Mouse (Mus musculus) E14TG2a.4 (cell line): ENCODE results near the gene Selenoi.
A peak's percentile ranks its signal among the peaks of the same experiment; 100 is the strongest.

Experiments
- H3K27me3 ChIP-seq: 2 replicates; pipeline ENCODE4 v1.6.1; 2014; ENCODE audit warnings: low read length, control low read depth; ENCODE audit not compliant: insufficient read depth
- H3K36me3 ChIP-seq: 2 replicates; pipeline ENCODE4 v1.6.1; 2014; ENCODE audit warnings: low read length, control low read depth; ENCODE audit not compliant: insufficient read depth
- H3K4me1 ChIP-seq: replicated peaks from 2 replicates; pipeline ENCODE4 v1.6.1; 2014; ENCODE audit warnings: low read depth, low read length, control low read depth
- H3K4me3 ChIP-seq: replicated peaks from 2 replicates; pipeline ENCODE4 v1.5.1; 2014; ENCODE audit warnings: mild to moderate bottlenecking, low read length
- H3K9me3 ChIP-seq: 2 replicates; pipeline ENCODE4 v1.6.1; 2014; ENCODE audit warnings: low read length, control low read depth
- CTCF ChIP-seq: conservative IDR thresholded peaks from 2 replicates; pipeline ENCODE4 v1.5.1; 2014; ENCODE audit warnings: low read length
- NANOG ChIP-seq: IDR thresholded peaks from 2 replicates; pipeline ENCODE4 v1.6.1; 2014; ENCODE audit warnings: borderline replicate concordance, low read length, mixed read lengths
- POU5F1 ChIP-seq: IDR thresholded peaks from 2 replicates; pipeline ENCODE4 v1.6.1; 2014; ENCODE audit warnings: low read length, borderline replicate concordance

Selenoi gene

DNA sequence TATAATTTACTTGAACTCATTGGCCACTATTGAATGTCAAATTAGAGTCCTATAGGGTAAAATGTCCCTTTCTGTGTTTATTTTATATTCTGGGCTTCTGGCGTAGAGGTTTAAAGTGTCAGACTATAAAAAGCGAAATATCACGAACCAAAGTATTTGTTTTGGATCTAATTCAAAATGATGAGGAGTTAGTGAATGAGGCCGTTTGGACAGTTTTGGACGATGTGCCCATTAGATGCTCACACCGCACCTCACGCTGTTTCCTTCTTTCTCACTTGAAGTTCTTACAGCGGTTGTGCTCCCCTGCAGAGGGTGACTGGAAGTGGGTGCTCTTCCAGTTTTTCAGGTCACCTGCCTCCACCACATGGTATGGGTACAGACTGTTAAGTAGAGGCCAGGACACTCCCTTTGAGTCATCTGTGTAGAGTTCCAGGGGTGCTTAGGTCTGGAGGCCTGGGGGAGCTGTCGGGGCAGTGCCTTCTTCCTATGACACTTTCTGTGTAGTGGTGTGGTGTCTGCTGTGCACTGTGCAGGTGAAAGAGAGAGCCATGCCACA is 13.6 kb downstream of the Selenoi start:
- no peak for TF ChIP-seq CTCF
- no peak for TF ChIP-seq POU5F1
- no peak for TF ChIP-seq NANOG
- Histone ChIP-seq H3K4me1 (no peaks in the 10 kb centered on the region), H3K4me3 (no peak overlapping the region), H3K27me3 (no peaks in the 10 kb centered on the region), H3K9me3 (no peaks in the 10 kb centered on the region), H3K36me3 (no peaks in the 10 kb centered on the region)

DNA sequence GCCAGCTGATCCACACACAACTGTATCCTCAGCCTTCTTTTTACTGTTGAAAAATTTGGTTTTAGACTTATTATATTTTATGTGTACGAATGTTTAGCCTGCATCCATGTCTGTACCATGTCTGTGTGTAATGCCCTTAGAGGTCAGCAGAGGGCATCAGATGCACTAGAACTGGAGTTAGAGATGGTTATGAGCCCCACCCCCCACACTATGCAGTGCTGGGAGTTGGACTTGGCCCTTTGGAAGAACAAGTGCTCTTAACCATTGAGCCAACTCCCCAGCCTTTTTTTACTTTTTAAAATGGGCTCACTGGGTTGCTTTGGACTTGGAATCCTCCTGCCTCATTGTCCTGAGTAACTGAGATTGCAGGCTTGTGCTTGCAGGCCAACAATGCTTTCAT is 15.3 kb downstream of the Selenoi start:
- H3K36me3 ChIP-seq, result peaks cover 3% of the 10 kb centered on the region; the same call in 1 of the 2 replicates
- H3K27me3 ChIP-seq, result no peaks in the 10 kb centered on the region
- H3K9me3 ChIP-seq, result no peaks in the 10 kb centered on the region
- H3K4me1 ChIP-seq, result no peaks in the 10 kb centered on the region
- H3K4me3 ChIP-seq, result no peak overlapping the region
- TF ChIP-seq NANOG (no peak), CTCF (peak; percentile 62), POU5F1 (no peak)

DNA sequence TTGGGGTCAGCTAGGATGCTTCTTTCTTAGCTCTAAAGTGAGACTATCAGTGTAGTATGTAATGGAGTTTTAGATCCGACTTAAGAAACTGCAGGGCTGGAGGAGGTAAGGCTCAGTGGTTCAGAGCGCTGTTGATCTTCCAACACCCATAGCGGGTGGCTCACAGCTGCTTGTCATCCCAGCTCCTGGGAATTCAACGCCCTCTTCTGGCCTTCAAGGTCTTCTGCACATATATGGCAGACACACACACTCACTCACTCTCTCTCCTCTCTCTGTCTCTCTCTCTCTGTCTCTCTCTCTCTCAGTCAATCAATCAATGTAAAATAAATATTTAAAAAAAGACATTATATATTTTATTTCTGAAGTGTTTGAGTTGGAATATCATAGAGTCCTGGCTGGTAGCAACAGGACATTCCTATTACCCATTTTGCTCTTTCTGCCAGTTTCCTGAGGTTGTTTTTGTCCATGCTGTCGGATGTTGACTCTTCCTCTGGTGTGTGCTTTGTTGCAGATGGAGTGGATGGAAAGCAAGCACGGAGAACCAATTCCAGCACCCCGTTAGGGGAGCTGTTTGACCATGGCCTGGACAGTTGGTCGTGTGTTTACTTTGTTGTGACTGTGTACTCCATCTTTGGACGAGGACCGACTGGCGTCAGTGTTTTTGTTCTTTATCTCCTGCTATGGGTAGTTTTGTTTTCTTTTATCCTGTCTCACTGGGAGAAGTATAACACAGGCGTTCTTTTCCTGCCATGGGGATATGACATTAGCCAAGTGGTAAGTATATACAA is 23.4 kb downstream of the Selenoi start:
- no peak overlapping the region for H3K4me3 ChIP-seq
- no peaks in the 10 kb centered on the region for H3K4me1 ChIP-seq
- TF ChIP-seq CTCF, result no peak
- no peak for TF ChIP-seq NANOG
- no peak for TF ChIP-seq POU5F1
- no peaks in the 10 kb centered on the region for H3K27me3 ChIP-seq
- peaks cover 15% of the 10 kb centered on the region; the same call in 1 of the 2 replicates for H3K36me3 ChIP-seq
- H3K9me3 ChIP-seq, result no peaks in the 10 kb centered on the region

DNA sequence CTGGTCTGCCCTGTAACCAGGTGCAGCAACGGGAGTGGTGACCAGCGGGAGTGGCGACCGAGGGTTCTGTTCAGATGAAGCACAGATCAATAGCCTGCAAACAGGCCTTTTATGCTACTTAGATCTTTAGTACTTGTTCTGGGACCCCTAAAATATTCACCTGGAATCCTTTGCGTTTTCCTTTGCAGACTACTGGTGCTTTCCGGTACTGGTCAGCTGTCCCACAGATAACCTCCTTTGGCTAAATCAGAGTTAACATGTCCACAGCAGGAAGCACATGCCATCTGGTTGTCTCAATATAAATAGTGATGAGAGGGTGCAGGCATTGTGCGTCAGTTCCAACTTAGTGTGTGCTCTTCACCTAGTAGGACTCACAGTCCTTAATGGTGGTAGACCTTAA is 26.4 kb downstream of the Selenoi start:
- no peaks in the 10 kb centered on the region for H3K27me3 ChIP-seq
- TF ChIP-seq CTCF, result no peak
- TF ChIP-seq POU5F1, result no peak
- TF ChIP-seq NANOG, result no peak
- H3K9me3 ChIP-seq, result no peaks in the 10 kb centered on the region
- peaks cover 12% of the 10 kb centered on the region; the same call in 1 of the 2 replicates for H3K36me3 ChIP-seq
- no peak overlapping the region for H3K4me3 ChIP-seq
- no peaks in the 10 kb centered on the region for H3K4me1 ChIP-seq

DNA sequence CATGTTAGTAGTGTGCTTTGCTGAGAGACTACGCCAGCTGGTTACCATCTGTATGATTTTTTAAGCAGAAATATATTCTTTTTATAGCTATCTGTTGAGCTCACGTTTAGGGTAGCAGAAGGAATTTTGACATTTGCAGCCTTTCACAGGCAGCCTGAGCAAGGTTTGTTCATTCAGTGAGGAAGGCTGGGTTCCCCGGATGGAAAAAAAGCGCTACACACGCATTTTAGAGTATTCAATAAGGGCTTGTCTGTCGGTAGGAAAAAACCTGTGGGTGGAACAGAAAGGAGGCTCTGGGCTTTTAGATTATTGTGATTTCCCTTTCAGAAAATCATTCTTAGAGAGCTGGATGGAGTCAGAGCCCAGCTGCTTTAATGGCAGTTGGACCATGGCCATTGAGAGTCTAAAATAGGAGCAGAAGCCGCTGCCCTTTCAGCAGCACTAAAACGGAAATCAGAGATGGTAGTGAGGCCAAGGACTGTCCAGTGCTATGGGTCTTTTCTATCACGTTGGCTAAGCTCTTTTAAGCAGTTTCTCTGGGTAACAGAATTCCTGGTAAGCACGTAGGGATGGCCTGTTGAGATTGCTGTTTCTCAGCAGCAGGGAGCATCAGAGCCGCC is 38.3 kb downstream of the Selenoi start:
- peaks cover 16% of the 10 kb centered on the region; the same call in 1 of the 2 replicates for H3K36me3 ChIP-seq
- H3K27me3 ChIP-seq, result no peaks in the 10 kb centered on the region
- peaks cover 5% of the 10 kb centered on the region; the same call in 1 of the 2 replicates for H3K4me1 ChIP-seq
- TF ChIP-seq NANOG, result no peak
- TF ChIP-seq POU5F1, result no peak
- TF ChIP-seq CTCF, result no peak
- no peak overlapping the region for H3K4me3 ChIP-seq
- no peaks in the 10 kb centered on the region for H3K9me3 ChIP-seq

DNA sequence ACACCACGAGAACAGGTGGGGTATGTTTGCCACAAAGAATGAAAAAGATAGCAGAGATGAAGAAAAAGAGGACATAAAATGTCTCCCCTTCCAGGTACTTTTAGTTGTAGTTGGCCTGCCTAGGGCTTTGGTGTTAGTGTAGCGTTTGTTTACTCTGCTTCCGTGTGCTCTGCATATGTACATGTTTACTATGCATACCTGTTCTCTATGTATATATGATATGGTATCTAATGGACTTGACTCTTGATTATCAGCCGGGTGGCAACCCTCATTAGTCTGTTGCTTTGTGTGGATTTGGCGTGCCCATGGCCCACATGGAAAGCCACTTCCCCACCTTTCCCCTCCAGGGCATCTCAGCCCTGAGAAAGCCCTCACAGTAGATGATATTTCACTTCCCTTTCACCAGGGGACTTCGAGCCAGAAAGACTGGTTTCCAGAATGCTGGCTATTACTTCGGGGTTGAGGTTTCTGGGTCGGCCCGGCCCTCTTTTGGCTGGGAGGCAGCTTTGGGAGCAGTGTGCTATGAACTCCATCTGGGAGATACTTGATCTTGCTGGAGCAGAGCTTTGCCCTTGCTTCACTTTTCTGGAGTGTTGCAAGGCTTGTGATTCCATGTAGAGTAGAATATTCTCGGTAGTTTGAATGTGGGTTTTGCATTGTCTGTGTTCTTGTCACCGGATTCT is 39.4 kb downstream of the Selenoi start:
- TF ChIP-seq POU5F1 (no peak), CTCF (no peak), NANOG (no peak)
- Histone ChIP-seq H3K4me3 (no peak overlapping the region), H3K9me3 (no peaks in the 10 kb centered on the region), H3K27me3 (no peaks in the 10 kb centered on the region), H3K36me3 (peaks cover 8% of the 10 kb centered on the region; the same call in 1 of the 2 replicates), H3K4me1 (peaks cover 5% of the 10 kb centered on the region; the same call in 1 of the 2 replicates)

DNA sequence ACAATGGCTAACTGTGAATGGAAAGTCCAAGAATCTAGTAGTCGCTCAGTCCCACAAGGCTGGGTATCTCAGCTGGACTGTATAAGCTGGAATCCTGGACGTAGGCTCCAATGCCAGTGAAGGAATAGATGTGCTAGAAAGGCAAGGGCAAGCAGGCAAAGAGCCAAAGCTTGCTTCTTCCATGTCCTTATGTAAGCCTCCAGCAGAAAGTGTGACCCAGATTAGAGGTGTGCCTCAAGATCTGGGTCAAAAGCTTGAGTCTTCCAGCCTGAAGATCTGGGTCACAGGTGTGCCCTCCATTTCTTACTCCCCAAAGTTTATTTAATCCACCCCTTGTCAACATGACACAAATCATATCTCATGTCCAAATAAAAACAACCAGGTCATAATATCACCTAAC is 44.0 kb downstream of the Selenoi start:
- no peaks in the 10 kb centered on the region for H3K27me3 ChIP-seq
- peaks cover 16% of the 10 kb centered on the region for H3K4me1 ChIP-seq
- H3K9me3 ChIP-seq, result no peaks in the 10 kb centered on the region
- TF ChIP-seq CTCF (no peak), POU5F1 (no peak), NANOG (no peak)
- no peak overlapping the region for H3K4me3 ChIP-seq
- no peaks in the 10 kb centered on the region for H3K36me3 ChIP-seq

DNA sequence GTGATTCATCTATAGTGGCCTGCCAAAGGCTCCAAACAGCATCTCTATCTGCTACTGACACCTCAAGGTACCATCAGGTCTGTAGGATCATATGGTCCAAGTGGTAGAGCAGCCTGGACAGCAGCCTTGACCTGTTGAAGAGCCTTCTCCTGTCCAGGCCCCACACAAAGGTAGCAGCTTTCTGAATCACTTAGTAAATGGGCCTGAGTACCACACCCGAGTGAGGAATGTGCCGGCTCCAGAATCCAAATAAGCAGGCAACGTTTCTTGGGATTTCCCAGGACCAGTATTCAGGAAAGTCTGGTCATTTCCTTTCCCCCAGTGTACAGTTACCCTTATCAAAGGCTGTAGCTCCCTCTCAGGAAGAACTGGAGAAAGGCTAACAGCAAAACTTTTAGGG is 46.6 kb downstream of the Selenoi start:
- Histone ChIP-seq H3K4me3 (no peak overlapping the region), H3K36me3 (no peaks in the 10 kb centered on the region), H3K9me3 (no peaks in the 10 kb centered on the region), H3K27me3 (0 out of 2 replicates have a peak, but pooled peaks cover 2% of the 10 kb centered on the region), H3K4me1 (peaks cover 16% of the 10 kb centered on the region)
- TF ChIP-seq CTCF, result no peak
- TF ChIP-seq NANOG, result no peak
- no peak for TF ChIP-seq POU5F1
